Mouse (Mus musculus): ENCODE results near the gene Zmiz1.

Gene Zmiz1

GRCm38 (mm10) chr14:25611815-25612698, 153.1 kb downstream of the Zmiz1 start:
- DNase-seq (ENCODE audit: low read depth, low spot score): no peak

DNA sequence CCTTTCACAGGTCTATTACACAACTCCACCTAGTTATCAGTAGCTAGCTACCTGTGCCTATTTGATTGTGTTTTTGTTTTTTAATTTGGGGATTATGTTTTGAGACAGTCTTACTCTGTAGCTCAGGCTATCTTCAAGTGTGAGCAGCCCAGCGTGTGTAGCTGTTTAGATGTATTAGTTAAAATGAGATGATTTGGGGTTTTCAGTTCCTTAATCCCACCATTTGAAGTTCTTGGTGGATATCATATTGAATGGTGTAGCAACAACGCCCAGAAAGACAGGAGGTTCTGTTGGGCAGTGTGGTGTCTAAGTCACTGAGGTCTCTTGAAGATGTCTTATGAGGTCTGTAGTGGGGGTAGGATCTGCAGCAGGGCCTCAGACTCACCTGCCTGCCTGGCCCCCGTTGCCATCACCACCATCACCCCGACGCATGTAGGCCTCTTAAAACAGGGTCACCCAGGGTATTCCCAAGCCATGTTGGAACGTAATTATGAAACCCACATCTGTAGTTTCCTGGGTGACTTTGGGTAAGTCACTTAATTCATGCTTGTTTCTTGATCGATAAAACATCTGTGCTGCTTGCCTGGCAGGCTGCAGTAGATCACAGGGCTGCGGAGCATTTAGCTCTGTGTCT, 155.1 kb downstream of the Zmiz1 start:
- no peak for DNase-seq (ENCODE audit: low read depth, low spot score)

DNA sequence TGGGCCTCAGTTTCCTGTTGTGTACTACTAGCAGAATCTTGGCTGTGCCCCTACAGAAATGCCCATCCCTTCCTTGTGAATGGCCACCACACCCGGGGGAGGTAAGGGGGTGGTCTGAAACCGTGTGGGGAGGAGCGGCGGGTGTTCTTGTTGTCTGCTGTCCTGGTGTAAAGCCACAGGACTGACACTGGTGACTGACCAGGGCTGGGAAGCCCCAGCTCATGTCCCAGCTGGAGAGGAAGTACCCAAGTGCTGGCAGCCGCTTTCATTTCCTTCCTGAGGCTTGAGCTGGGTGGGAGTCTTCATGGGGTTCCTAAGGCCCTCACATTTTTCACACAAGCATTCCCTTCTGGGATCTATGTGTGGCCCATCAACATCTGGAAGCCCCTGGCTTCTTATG, 155.7 kb downstream of the Zmiz1 start:
- DNase-seq (ENCODE audit: low read depth, low spot score): no peak

GRCm38 (mm10) chr14:25615602-25616001, 156.6 kb downstream of the Zmiz1 start:
- DNase-seq (ENCODE audit: low read depth, low spot score): no peak

DNA sequence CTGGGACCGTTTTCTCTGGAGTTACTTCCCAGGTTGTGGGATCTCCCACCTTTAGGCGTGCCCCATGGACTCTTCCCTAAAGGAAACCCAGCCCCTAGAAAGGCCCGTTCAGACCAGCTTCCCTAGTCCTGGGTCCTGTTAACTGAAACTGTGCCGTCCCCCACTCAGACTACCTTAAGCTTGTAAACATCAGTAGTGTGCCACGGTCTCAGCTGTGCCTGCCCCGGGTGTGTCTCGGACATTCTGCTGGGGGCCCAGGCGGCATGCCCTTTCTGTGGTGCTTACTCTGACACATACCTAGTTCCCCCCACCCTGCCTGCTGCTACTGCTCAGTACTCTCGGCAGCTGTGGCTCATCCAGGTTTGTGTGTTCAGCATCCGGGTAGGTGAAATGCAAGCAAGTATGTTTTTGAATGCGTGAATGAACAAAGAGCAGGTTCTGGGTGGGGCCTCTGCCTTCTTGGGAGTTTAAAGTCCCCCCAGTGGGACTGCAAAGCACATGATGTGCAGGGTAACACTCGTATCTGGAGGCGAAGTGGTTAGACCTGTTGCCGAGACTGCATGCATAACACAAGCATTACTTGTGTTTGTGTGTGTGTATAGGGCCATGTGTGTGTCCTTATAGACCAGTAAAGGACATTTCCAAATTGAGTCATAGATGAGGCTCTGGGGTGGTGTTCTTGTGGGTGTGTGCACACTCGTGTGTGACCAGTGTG, 157.2 kb downstream of the Zmiz1 start:
- DNase-seq (ENCODE audit: low read depth, low spot score): no peak

- no peak for DNase-seq (ENCODE audit: low read depth, low spot score)
Measured at GRCm38 (mm10) chr14:25617264-25617663, 158.3 kb downstream of the Zmiz1 start.

DNA sequence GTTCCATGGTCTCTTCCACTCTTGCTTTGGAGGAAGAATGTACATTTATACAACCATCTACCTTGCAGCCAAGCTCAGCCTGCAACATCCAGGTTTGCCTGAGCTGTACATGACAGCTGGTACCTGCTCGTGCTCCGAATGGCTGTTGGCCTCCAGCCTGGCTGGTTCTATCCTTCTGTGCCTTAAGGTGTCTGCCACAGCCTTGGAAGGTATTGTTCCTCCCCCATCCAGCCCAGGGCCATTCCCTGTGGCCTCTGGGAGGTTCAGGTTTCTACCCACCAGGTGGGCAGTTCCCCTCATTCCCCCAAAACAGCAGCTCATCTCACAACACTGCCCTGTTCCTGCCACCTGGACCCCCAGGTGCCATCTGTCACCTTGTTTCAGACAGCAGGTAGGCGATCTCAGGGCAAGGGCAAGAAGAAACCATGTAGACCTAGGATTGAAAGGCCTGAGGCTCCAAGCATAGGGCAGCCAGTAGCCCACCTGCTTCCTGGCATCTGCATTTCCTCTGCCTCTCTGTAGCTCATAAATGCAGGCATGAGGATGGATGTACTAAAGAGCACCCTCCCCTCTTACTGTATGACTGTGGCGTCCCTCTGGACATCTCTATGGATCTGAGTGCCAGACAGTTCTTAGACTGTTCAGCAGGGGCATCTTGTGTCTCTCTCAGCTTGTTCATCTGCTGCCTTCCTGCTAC, 160.2 kb downstream of the Zmiz1 start:
- DNase-seq (ENCODE audit: low read depth, low spot score): no peak

- no peak for DNase-seq (ENCODE audit: low read depth, low spot score)
Measured at GRCm38 (mm10) chr14:25620766-25621165, 161.8 kb downstream of the Zmiz1 start.

DNA sequence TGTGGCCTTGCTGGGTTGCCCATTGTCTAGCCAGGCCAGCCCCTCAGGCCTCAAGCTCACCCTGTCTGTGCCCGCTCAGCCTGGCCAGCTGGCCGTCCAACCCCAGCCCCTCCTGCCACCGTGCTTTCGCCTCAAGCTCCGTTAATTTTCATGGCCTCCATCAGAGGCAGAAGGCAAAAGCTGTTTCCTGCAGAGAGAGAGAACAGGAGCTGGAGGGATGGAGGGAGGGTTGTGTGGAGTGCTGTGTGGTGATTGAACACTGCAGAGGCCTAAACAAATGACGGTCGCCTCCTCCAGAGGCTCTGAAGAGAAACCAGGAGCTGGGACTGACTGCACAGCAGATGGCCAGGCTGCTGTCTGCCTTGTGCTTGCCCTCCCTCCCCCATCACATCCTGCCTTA, 164.7 kb downstream of the Zmiz1 start:
- no peak for DNase-seq (ENCODE audit: low read depth, low spot score)

- no peak for DNase-seq (ENCODE audit: low read depth, low spot score)
Measured at GRCm38 (mm10) chr14:25624659-25625058, 165.7 kb downstream of the Zmiz1 start.

DNA sequence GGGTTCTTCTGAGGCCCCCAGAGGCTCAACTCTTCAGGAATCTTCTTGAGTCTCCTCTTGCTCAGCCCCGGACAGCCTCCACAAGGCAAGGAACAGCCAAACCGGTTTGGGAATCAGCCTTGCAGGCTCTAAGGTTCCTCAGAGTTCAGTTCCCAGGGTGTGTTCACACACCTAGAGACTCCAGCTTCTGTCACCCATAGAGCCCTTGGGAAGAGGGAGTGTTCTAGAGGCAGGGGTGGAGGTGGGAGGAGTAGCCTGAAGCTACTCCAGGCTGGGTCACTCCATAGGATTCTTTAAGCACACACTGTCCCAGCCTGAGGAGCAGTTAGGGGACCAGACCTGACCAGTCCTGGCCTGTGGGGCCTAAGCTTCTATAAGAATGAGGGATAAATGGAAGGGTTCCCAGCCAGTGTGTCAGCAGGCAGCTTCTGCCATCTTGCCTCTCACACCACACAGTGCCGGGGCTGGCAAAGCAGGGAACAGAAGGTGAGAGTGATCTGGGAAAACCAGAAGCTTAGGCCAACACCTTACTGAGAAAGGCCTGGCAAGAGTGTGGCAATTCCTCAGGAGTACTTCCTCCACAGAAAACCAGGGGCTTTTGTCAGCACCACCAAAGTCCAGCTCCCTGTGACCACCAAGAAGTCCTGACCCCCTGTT, 168.7 kb downstream of the Zmiz1 start:
- DNase-seq (ENCODE audit: low read depth, low spot score): no peak

DNA sequence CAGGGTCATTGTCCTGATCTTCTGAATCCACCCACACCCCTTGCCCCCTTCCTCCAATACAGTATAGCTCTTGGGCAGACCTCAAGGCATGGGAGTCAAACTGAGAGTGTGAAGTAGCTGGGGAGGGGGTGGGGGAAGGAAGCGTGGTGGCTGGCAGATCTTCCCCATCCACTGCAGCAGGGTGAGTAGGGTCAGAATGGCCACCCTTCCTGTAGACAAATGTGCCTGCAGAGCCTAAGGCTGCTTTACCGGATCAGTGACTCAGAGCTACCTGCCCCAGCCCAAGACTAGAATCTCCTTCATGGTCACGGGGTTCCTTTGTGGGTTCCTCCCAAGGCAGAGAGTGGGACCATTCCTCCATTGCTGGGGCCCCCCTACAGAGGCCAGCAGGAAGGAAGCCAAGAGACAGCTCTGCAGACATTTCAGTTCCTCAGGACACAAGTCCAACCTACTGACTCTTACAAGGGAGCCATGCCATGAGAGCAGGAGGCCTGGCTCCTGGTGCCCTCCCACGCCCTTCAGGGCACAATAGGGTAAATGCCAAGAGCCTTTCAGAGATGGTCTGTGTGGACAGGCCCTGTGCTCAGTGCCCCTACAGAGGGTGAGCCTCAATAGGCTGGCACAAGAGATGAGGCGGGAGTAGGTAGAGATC, 169.6 kb downstream of the Zmiz1 start:
- DNase-seq (ENCODE audit: low read depth, low spot score): no peak

GRCm38 (mm10) chr14:25629866-25630606, 171.1 kb downstream of the Zmiz1 start:
- no peak for DNase-seq (ENCODE audit: low read depth, low spot score)

DNA sequence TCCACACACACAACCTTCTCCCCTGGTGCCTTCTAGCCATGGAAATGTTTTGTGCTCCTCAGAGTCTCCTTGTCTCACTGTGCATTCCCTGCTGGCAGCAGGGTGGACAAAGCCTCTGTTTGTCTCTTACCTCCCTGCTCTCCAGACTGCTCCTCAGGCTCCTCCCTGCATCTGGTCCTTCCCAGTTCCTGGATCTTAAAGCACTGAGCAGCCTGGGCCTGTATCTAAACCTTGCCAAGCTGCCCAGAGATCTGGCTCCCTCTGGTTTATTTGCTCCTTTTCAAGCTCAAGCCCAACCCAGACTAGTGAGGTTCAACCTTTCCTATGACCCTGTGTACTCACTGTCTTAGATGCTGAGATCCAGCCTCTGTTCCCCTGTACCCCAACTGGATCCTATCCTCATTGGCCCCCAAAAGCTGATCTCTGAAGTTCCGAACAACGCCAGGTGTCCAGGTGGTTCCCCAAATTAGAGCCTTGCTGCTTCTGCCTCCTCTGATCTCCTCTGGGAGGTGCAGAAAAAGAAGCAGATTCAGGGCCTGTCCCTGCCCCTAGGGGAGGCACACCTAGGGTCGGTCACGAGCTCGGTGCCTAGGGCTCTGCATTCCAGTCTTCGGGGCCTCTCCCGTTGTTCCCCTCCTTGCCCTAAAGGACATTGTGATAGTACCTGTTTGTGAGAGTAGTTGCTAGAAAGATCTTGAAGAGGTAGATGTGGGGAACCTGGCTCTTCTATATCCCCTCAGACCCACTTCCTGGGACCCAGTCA, 171.8 kb downstream of the Zmiz1 start:
- no peak for DNase-seq (ENCODE audit: low read depth, low spot score)

- no peak for DNase-seq (ENCODE audit: low read depth, low spot score)
Measured at GRCm38 (mm10) chr14:25631481-25631880, 172.5 kb downstream of the Zmiz1 start.

DNA sequence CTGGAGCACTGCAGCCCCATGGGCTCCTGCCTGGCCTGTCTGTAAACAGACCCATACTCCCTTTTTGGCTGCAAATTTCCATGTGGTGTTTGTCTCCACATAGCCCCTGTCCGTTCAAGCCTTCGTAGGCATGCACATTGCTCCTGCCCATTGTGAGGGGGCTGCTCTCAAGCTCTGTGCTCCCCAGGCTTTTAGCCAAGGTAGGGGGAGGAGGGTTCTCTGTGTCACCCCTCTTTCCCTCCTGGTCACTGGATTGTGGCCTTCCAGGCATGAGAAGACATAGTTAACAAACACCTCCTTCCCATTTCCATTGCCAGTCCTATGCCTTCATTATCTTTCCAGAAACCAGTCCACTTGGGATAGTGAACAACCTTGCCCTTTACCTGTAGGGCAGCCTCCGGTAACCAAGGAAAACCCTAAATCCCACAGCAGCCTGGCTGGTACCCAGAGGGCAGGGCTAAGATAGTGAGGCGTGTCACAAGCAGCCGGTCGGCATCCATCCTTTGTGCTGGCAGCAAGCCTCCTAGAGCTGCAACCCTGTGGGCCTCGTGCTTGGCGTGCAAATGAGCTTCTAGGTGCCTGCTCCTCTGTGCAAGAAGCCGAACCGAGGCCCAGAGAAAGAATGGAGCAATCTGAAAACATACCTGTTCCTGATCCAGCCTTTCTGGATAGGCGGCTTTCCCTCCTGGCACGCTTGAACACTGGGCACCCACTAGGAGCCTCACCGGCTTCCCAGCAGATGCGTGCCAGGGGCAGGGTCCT, 174.7 kb downstream of the Zmiz1 start:
- DNase-seq (ENCODE audit: low read depth, low spot score): no peak

DNA sequence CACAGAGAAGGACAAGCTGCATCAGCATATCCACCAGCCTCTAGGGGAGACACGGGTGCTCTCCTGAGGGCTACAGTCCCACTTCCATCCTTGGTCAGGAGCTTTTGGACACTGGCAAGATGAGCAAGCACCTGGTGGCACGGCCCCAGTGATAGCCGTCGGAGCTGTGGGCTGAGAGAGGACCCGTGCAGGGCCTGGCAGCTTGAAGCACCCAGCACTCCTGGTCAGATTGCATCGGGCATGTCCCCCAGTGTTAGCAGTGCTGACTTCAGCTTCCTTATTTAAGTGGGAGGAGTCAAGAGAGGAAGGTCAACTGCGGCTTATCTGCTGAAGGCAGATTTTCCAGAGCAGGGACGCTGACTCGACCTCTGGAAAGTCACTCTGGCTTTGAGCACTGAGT, 175.3 kb downstream of the Zmiz1 start:
- no peak for DNase-seq (ENCODE audit: low read depth, low spot score)

- no peak for DNase-seq (ENCODE audit: low read depth, low spot score)
Measured at GRCm38 (mm10) chr14:25635746-25636145, 176.8 kb downstream of the Zmiz1 start.

DNA sequence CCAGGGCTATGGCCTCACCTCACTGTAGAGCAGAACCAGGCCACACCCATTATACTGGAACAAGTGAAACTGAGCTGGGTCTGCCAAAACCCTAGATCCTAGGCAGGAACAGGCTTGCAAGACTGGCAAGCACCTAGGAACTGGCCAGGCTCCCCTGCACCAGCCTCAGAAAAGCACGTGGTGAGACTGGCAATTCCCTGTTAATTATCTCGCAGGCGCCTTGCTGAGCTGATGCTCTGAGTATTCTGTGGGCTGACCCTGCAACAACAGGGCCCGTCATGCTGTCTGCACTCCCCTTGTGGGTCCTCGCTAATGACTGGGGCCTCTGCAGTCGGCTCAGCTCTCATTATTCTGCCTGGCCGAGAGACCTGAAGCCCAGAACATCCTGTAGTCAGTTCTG, 177.3 kb downstream of the Zmiz1 start:
- DNase-seq (ENCODE audit: low read depth, low spot score): no peak

All from CD4-positive, CD25-positive, alpha-beta regulatory T cell, adult 2 months (primary cell).